Mouse (Mus musculus) kidney, adult 18-20 months (tissue): ENCODE measurements around the gene Dpy30.
A peak's percentile ranks its signal among the peaks of the same experiment; 100 is the strongest.
"Not testable (repeated sequence)": the region's sequence is repeated elsewhere in the genome, so short reads cannot be mapped to it uniquely, and the experiment has no call there.

Source experiments
- DNase-seq: peaks from one replicate; pipeline ENCODE4 v3.0.0; 2021

Gene Dpy30

GRCm38 (mm10) chr17:74323844-74324243 lies at the start of gene Dpy30:
Gene Dpy30, minus strand, starts transcription at chr17:74323944.
- DNase-seq = no peak

- DNase-seq = no peak
Observed at GRCm38 (mm10) chr17:74363592-74363991, 39.8 kb upstream of the Dpy30 start.

- no peak for DNase-seq
Observed at GRCm38 (mm10) chr17:74341151-74341550, 17.4 kb upstream of the Dpy30 start.

- DNase-seq = peak; percentile 82
Observed at GRCm38 (mm10) chr17:74338937-74339804, 15.4 kb upstream of the Dpy30 start, which contains the start of gene Spast. Gene Spast, plus strand, starts transcription at chr17:74338987.

- DNase-seq = peak; percentile 94
Observed at GRCm38 (mm10) chr17:74338225-74338931, 14.6 kb upstream of the Dpy30 start.

- no peak for DNase-seq
Observed at GRCm38 (mm10) chr17:74331049-74331676, 7.4 kb upstream of the Dpy30 start.

- peak; percentile 47 for DNase-seq
Observed at GRCm38 (mm10) chr17:74328146-74328545, 4.4 kb upstream of the Dpy30 start.

GRCm38 (mm10) chr17:74327195-74327594 lies 3.5 kb upstream of the Dpy30 start:
- not testable (repeated sequence) for DNase-seq

- DNase-seq = no peak
Observed at GRCm38 (mm10) chr17:74322400-74323054, 1.2 kb downstream of the Dpy30 start.

- DNase-seq = no peak
Observed at GRCm38 (mm10) chr17:74318721-74319120, 5.0 kb downstream of the Dpy30 start.

GRCm38 (mm10) chr17:74316309-74316863 lies 7.4 kb downstream of the Dpy30 start:
- DNase-seq = peak; percentile 92

GRCm38 (mm10) chr17:74315445-74316308 lies 8.1 kb downstream of the Dpy30 start:
- no peak for DNase-seq

- DNase-seq = no peak
Observed at GRCm38 (mm10) chr17:74306021-74306420, 17.7 kb downstream of the Dpy30 start.

- DNase-seq = no peak
Observed at GRCm38 (mm10) chr17:74305616-74306015, 18.1 kb downstream of the Dpy30 start.

GRCm38 (mm10) chr17:74304060-74304459 lies 19.7 kb downstream of the Dpy30 start:
- no peak for DNase-seq

GRCm38 (mm10) chr17:74300089-74300488 lies 23.7 kb downstream of the Dpy30 start:
- DNase-seq = no peak

GRCm38 (mm10) chr17:74296991-74297390 lies 26.8 kb downstream of the Dpy30 start:
- not testable (repeated sequence) for DNase-seq

GRCm38 (mm10) chr17:74296076-74296823 lies 27.5 kb downstream of the Dpy30 start:
- DNase-seq = no peak

GRCm38 (mm10) chr17:74295026-74295970 lies 28.4 kb downstream of the Dpy30 start, which contains the start of gene Memo1:
Gene Memo1, minus strand, starts transcription at chr17:74295521.
- peak; percentile 85 for DNase-seq
